Mouse (Mus musculus) spleen, embryonic (tissue): Measurements from ENCODE around the gene Psg22.
"Not testable (repeated sequence)": the region's sequence is repeated elsewhere in the genome, so short reads cannot be mapped to it uniquely, and the experiment has no call there.

Source experiments
- CTCF ChIA-PET: fragments of 350-600 bp; sonication (Branson Sonifier 250); formaldehyde crosslinking; loops from one replicate; lab custom pipeline; 2022; lab: Charles Lee

Gene Psg22

DNA sequence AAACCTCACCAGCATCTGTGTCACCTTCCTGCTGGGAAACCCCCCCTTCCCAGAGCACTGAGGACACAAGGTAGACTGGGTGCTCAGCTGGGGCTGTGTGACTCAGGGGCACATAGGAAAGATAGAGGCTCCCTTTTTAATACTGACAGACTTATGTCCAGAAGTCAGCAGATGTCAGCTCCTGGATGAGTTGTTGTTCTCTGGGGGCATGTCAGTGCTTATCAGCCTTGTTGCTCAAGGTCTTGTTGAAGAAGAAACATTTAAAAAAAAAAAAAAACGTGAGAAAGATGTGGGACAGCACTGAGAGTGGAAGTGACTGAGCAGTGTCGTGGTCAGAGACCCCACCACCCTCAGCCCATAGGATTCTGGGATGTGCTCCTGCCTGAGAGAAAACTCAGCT lies at the start of gene Psg22:
Psg22 (plus strand) TSS at position 301 of the 400 bp plus-strand sequence.
- CTCF ChIA-PET = no interaction called here

DNA sequence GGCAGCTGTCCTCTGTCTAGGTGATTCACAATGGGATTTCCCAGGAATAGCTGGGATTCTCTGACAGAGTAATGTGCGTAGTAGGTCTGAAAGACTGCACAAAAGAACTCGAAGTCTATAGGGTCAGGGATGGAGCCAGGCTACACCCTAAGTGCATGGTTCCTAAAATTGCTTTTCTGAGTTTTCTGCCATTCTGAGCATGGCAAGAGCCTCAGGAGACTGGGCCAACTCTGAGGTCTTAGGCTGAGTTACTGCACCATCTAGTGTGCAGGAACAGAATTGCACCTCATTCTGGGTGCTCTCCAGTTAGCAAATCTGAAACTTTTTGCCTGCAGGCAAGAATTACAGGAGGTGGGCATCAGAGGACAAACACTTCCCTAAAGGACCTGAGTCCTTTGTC lies 38.1 kb upstream of the Psg22 start:
- CTCF ChIA-PET = no interaction called here

DNA sequence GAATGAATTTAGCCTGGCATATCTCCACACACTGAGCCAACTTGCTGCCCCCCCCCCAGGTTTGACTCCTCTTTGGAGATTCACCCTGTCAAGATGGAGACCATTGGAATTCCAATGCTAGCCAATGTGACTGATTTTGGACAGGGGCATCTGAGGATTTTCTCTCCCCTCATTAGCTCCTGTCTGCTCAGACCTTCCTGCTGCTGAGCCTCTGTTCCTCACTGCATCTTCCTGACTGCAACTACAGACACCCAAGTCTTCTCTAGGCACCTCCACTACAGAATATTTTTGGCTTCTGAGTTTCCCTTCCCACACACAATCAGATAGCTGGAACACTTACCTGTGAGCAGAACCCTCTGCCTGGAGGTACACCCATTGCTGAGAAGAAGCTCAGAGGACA lies 32.3 kb upstream of the Psg22 start:
- CTCF ChIA-PET = no interaction called here

DNA sequence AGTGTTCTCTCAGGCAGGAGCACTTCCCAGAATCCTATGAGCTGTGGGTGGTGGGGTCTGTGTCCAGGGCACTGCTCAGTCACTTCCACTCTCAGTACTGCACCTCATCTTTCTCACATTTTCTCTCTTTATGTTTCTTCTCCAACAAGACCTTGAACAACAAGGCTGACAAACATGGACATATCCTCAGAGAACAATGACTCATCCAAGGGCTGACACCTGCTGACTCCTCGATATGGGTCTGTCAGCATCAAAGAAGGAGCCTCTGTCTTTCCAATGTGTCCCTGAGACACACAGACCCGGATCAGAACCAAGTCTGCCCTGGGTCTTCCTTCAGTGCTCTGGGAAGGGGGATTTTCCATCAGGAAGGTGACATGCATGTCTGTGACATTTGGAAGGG lies 31.8 kb upstream of the Psg22 start, which contains the start of gene Psg20:
Psg20 (minus strand) TSS at position 101 of the 400 bp plus-strand sequence.
- CTCF ChIA-PET = no interaction called here

- CTCF ChIA-PET = not testable (repeated sequence)
Measured at GRCm38 (mm10) chr7:18710331-18710730, 7.6 kb upstream of the Psg22 start.

DNA sequence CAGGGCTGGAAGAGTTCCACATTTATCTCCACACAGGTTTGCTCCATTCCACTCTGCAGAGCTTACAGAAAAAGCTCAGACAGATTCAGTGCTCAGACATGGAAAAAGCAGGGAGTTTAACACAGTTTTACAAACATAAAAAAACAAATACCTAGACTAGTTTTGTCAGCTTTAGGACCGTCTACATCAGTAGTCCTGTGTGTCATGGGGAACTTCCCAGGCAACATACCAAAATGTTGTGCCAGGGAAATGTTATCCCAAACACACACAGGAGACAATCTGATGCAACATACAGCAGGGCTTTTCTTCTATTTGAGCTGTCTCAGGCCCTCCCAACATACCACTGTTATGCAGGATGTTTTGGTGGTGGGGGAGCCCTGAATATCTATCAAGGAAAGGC lies 7.0 kb upstream of the Psg22 start:
- CTCF ChIA-PET = no interaction called here

DNA sequence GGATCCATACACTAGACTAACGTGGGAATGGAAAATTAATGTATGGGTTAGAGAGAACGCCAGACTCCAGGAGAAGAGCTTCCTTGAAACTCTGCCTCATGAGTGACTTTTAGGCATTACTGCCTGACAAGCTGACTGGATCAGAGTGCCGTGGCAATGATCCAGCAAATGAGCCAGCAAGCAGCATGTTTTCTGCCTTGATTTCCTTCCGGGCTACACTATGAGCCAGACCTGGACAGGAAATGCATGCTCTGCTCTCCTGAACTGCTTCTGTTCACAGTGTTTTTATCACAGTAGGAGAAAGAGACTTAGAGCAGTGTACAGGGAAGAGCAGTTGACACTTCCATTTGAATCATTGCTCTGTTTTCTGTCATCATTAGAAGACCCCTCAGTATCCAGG lies 2.3 kb upstream of the Psg22 start:
- CTCF ChIA-PET = no interaction called here

- CTCF ChIA-PET = no interaction called here
Measured at GRCm38 (mm10) chr7:18724001-18724400, 6.1 kb downstream of the Psg22 start.

- CTCF ChIA-PET = not testable (repeated sequence)
Measured at GRCm38 (mm10) chr7:18725931-18726330, 8.0 kb downstream of the Psg22 start.

- CTCF ChIA-PET = no interaction called here
Measured at GRCm38 (mm10) chr7:18728391-18728790, 10.5 kb downstream of the Psg22 start.

- CTCF ChIA-PET = no interaction called here
Measured at GRCm38 (mm10) chr7:18733111-18733510, 15.2 kb downstream of the Psg22 start.

DNA sequence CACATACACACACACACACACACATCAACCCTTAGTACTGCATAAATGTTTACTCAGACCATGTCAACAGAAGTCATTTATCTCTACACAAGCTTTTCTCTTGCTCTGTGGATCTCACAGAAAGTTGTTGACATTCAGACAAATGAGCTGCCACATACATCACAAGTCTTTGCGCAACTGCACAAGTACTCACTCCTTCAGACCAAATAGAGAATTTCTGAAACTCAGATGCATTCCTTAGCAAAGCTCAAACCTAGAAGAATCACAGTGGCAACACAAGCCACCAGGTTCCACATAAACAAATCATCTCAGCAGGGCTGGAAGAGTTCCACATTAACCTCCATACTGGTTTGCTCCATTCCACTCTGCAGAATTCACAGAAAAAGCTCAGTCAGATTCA lies 16.6 kb downstream of the Psg22 start:
- CTCF ChIA-PET = no interaction called here

GRCm38 (mm10) chr7:18746189-18746860 lies 28.4 kb downstream of the Psg22 start:
- CTCF ChIA-PET = no interaction called here

- CTCF ChIA-PET = not testable (repeated sequence)
Measured at GRCm38 (mm10) chr7:18747420-18747819, 29.5 kb downstream of the Psg22 start.

- CTCF ChIA-PET = interaction anchor here (1.4 kb wide), 1 partner anchor 125 kb away, joined by 6 read pairs; no protein-coding TSS in a partner anchor
Measured at GRCm38 (mm10) chr7:18748994-18749895, 31.4 kb downstream of the Psg22 start.

- CTCF ChIA-PET = interaction anchor here (1.4 kb wide), 1 partner anchor 124 kb away, joined by 6 read pairs; no protein-coding TSS in a partner anchor
Measured at GRCm38 (mm10) chr7:18749896-18750477, 32.1 kb downstream of the Psg22 start.

DNA sequence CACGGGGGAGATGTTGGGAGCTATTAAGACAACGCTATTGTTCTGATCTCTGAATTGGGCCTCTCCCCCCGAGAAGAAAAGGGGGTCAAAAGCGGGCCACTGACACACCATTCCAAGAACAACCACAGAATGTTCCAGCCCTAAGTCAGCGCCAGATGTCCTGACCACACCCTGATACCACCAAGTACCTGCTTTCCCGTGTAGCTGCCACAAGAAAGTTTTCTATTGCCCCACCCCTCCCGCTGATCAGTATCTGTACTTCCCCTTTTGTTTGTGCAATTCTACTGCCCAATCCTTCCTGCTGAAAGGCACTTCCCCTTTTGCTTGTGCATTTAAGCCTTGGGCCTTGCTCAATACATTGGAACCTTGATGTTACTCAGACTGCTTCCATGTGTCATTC lies 42.3 kb downstream of the Psg22 start:
- CTCF ChIA-PET = not testable (repeated sequence)

- CTCF ChIA-PET = not testable (repeated sequence)
Measured at GRCm38 (mm10) chr7:18762885-18763284, 45.0 kb downstream of the Psg22 start.
